Mouse (Mus musculus): ENCODE data around the gene Atrx.

Atrx gene

DNA sequence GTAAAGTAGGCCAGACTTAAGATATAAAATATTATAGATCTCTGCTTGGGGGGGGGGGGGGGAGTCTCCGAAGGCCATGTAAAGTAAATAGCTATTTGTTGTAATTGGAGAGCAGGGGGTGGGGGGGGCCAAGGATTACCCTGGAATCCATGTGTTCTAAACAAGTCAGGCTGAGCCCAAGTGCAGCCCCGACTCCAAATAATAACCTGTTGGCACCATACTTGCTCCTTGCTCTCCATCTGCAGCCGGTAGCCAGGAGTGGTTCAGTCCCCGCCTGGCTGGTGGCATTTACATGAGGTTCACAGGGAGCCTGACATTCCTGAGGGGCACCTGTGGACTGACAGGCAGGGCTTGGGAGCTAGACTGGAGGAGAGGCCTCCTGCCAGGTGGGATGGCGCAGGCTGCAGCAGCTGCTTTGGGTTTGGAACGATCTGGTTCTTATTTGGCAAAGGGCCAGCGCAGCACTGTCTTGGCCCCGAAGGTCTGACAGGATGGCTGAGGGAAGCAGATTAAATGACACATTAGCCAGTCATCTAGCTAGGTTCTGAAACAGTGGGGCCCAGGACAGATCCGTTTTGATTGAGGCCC, 161.9 kb downstream of the Atrx start:
- DNase-seq (ENCODE audit: low spot score), result peak; percentile 7

DNA sequence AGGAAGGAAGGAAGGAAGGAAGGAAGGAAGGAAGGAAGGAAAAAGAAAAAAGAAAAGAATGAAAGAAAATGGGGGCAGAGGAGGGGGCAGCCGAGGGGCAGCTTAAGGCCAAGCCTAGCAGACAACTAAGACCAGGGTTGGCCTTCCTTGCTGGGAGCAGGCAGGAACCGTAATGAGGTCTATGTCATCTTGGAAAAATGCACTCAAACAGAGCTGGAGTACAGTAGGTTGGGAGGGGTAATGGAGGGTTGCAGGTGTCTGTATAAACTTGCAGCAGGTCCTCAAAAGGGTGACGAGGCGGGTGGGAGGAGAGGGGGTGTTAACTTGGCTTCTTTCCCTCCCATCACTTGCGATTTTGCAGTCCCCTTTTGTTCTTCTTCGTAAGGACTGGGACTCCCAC, 163.2 kb downstream of the Atrx start:
- no peak for DNase-seq (ENCODE audit: low spot score)

DNA sequence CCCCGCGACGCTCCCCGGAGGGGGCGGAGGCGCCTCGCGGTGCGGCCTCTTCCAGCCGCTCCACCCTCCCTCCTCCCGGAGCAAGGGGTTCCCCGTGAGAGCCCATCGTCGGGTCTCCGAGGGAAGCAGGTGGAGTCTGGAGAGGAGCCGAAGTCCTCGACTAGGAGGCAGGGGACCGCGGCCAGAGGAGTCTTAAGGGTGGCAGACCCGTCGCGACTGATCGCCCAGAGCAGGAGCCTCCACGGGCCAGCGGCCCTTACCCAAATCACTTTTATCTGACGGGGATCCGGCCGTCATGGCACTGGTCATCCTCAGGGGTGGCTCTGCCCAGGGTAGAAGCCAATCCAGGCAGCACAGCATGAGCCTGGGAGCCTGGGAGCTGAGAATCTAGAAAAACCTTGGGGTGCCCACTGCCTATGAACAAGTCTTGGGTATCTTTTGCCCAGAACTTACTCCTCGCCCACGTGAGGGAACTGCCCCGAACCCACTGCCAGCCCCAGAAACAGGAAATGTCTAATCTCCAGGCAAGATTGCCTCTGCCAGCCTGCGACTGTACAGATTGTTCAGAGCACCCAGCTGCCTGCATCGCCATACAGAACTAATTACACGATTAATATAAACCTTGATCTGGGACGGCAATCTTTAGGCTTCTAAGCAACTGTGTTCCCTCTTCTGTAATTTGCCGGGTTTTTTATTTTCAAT, 164.0 kb downstream of the Atrx start:
- DNase-seq (ENCODE audit: low spot score), result no peak

DNA sequence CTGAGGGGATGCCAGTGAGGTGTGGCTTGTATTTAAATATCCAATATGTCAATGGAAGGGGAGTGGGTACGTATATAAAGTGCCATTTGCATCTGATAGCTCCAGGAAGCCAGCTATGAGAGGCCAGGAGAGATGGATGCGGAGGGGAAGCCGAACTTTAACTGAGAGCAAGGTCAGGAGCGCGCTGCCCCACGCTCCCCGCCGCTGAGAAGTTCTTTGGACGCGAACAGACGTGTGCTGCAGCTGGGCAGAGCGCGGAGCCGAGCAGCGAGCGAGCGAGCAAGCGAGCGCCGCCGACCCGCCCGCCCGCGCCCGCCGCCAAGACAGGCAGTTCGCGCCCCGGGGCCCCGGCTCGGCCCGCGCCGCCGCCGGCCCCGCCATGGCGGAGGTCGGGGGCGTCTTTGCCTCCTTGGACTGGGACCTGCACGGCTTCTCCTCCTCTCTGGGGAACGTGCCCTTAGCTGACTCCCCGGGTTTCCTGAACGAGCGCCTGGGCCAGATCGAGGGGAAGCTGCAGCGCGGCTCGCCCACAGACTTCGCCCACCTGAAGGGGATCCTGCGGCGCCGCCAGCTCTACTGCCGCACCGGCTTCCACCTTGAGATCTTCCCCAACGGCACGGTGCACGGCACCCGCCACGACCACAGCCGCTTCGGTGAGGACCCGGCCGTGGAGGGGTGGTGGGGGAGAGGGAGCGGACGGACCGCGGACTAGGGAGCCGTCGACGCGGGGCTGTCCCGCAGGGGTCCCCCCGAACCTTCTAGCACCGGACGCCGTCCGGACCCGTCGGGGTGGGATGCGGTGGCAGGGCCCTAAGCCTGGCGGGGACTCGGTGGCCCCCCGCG, 164.8 kb downstream of the Atrx start, which contains the start of gene Fgf16:
Gene Fgf16, plus strand, starts transcription at position 118 of the 843 bp plus-strand sequence.
- DNase-seq (ENCODE audit: low spot score), result no peak

DNA sequence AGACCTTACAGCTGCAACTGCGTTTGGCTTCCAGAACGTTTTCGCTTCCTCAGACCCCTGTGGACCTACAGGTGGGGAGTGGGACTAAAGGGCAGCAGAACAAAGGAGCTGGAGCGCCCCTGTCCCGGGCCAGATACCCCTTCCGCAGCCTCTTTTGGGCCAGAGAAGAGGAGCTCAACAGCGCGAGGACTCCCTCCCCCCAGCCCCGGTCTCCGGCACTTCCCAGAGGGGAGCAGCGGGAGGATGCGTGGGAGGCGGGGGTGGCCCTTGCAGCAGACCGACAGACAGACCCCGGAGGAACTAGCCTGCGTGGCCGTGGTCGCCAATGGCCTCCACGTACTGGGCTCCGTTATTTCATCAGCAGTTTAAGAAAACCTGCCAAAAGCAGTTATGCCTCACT, 165.6 kb downstream of the Atrx start:
- DNase-seq (ENCODE audit: low spot score), result no peak

DNA sequence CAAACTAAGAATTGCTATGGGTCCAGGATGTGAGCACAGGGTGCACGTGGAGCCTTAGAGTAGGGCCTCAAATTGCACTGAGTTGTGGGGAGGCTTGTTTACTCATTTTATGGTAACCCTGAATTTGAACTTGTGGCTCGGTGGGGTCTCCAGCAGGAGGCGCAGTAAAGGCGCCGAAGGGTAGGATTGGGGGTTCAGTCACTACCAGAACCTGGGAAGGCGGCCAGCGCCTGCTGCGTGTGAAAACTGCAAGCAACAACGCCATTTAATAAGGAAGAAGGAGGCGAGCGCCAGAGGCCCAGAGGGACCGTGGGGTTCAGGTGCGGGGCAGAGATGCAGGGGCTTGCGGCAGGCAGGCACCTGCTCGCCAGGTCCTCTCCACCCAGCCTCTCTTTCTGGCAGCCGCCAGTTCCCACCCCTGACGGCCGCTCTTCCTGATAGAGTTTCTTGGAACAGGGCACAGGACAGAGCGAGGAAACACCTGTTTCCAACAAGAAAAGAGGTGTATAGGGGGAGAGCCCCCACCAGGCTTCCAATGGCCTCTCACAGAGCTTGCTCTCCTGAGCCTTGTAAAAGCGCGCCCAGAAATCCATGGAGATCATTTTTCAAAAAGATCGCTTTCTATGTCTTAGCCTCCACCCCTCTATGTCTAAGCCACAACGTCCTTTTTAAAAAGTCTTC, 166.2 kb downstream of the Atrx start:
- no peak for DNase-seq (ENCODE audit: low spot score)
